ENCODE assay signal across 18 mouse cellular contexts in the genomic region with DNA sequence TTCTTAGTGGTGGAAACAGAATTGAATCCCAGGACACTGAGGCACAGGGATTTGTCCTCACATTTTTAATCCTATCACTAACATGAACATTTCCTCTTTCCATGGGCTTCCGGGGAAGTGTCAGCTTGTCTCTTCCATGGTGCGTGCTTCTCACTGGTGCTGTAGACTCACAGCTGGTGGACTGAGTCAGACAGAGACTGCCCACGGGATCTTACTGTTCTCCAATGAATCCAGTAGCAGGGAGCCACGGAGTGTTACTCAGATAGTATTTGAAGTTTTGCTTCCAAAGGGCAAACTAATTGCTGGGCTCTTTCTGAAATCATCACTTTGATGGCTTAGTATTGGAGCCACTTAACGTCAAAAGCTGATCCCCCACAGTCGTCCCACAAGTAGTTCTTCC.
DNase-seq lines count a peak whose midpoint lies in the region; ATAC-seq lines count a peak whose summit lies in the region.
"Had no signal": no experiment of that assay in that cellular context is flagged by ENCODE, and none has a peak within 500 bp of the region (broad histone marks: within the 10 kb centered on the region; RNA-seq: fewer than 3 reads in every experiment).

No protein-coding gene starts in this region.

- no peak for DNase-seq in frontal cortex, postnatal 25 days (ENCODE audit: low spot score in 2 of 2)
- DNase-seq in left cerebral cortex, adult 18-20 months (ENCODE audit: low spot score in 2 of 2): peak; percentile 48 to 56
- DNase-seq in left cerebral cortex, adult 11 months (ENCODE audit: low spot score): no peak
- DNase-seq in right cerebral cortex, adult 18-20 months: peak; percentile 80
- no peak for DNase-seq in right cerebral cortex, postnatal 10 days (ENCODE audit: low spot score in 2 of 2)
- DNase-seq in brain, adult 2 months (ENCODE audit: low read depth, low spot score): peak; percentile 86
- no peak for DNase-seq in embryo, embryonic 9.5 days (ENCODE audit: extremely low spot score)
- DNase-seq: adrenal gland, adult 8-10 months; adrenal gland, postnatal 25 days; cerebellum, adult 18-20 months; cerebellum, adult 9-10 months; cerebellum, postnatal 14 days; forebrain, postnatal 0 days; gastrocnemius, postnatal 14 days; heart, adult 11 months had no signal

- peak; percentile 76; the same call in 1 of the 2 replicates for ATAC-seq in frontal cortex, adult (ENCODE audit: low TSS enrichment)
- ATAC-seq: activated CD4-positive, CD25-positive, alpha-beta regulatory T cell, adult 4 months; forebrain, embryonic 14.5 days; forebrain, postnatal 0 days had no signal

Comparison
In these comparisons a context has a peak if more than half of its experiments do, and no peak if none do; other contexts are left out.
1. DNase-seq: peak in left cerebral cortex, adult 18-20 months (2 of 2), right cerebral cortex, adult 18-20 months (single experiment) and brain, adult 2 months (single experiment); none in frontal cortex, postnatal 25 days (0 of 2), left cerebral cortex, adult 11 months (single experiment), right cerebral cortex, postnatal 10 days (0 of 2) and embryo, embryonic 9.5 days (single experiment).